Mouse (Mus musculus) kidney, embryonic 15.5 days (tissue): Measurements from ENCODE around the gene Mymx. TPM values are rescaled to one million over a fixed set of nuclear protein-coding genes. Genes with fewer than 3 reads are reported as not detected.

Source experiments
- ATAC-seq: fragments of 200-750 bp; cut with Nextera tagmentation; replicated peaks from 2 replicates; pipeline ENCODE4 v1.8.0; 2017; ENCODE audit warnings: moderate TSS enrichment; ENCODE audit not compliant: low FRiP score
- H3K27ac ChIP-seq: fragments of 300-500 bp; sonication (generic); 2 replicates; pipeline ENCODE4 v1.5.1; 2015; ENCODE audit warnings: mild to moderate bottlenecking, inconsistent platforms
- H3K27me3 ChIP-seq: fragments of 300-500 bp; sonication (generic); 2 replicates; pipeline ENCODE4 v1.6.1; 2015; ENCODE audit warnings: inconsistent platforms
- H3K36me3 ChIP-seq: fragments of 300-500 bp; sonication (generic); 2 replicates; pipeline ENCODE4 v1.6.1; 2015; ENCODE audit warnings: inconsistent platforms
- H3K4me1 ChIP-seq: fragments of 300-500 bp; sonication (generic); 2 replicates; pipeline ENCODE4 v1.6.1; 2015; ENCODE audit warnings: inconsistent platforms
- H3K4me2 ChIP-seq: fragments of 300-500 bp; sonication (generic); 2 replicates; pipeline ENCODE4 v1.6.1; 2015; ENCODE audit warnings: moderate library complexity, mild to moderate bottlenecking, inconsistent platforms
- H3K4me3 ChIP-seq: fragments of 300-500 bp; sonication (generic); replicated peaks from 2 replicates; pipeline ENCODE4 v1.5.1; 2015; ENCODE audit warnings: mild to moderate bottlenecking, inconsistent platforms
- H3K9ac ChIP-seq: fragments of 300-500 bp; sonication (generic); 2 replicates; pipeline ENCODE4 v1.6.1; 2015; ENCODE audit warnings: mild to moderate bottlenecking, inconsistent platforms
- H3K9me3 ChIP-seq: fragments of 300-500 bp; sonication (generic); replicated peaks from 2 replicates; pipeline ENCODE4 v1.6.1; 2016; ENCODE audit warnings: inconsistent platforms
- WGBS: fragments of 180-500 bp; shearing (Covaris S2); methylation state at CpG from one replicate; pipeline ENCODE4 v1.1.7; 2015; ENCODE audit warnings: mixed read lengths; 5-methylcytosine and 5-hydroxymethylcytosine counted together
- polyA plus RNA-seq: library from polyadenylated mRNA; unstranded; fragments of >200 nt; fragmentation: Nextera tagmentation; extraction: Ambion mirVana; gene quantifications from 2 replicates; pipeline ENCODE4 v1.2.1, GENCODE M21; 2015

Gene Mymx
- polyA plus RNA-seq, 1 experiment from 2014 or later: 5.7 TPM

DNA sequence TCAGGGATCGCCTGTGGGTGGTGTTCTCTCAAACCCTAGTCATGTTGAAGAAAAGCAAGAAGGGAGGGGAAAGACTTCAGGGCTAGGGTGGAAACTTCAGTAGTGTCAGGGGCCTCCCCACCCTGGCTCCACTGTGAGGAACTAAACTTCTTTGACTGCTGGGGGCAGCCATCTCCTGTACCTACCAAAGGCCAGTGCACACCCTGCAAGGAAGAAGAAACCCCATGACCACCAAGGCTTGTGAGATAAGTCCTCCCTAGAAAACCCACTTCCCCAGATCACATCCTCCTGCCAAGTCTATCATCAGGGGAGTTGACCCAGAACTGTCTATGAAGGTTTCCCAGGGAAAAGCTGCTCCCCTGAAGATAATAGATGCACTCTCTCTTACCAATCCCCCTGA, 47.5 kb downstream of the Mymx start:
- 56% methylated on average over 1 of the region's 1 CpGs for WGBS
- no peak overlapping the region for H3K27ac ChIP-seq
- no peak overlapping the region for H3K9ac ChIP-seq
- peaks cover 46% of the 10 kb centered on the region for H3K27me3 ChIP-seq
- no peaks in the 10 kb centered on the region for H3K9me3 ChIP-seq
- H3K4me3 ChIP-seq: no peak overlapping the region
- no peak for ATAC-seq
- H3K4me2 ChIP-seq: no peak overlapping the region
- H3K4me1 ChIP-seq: peaks cover 43% of the 10 kb centered on the region
- H3K36me3 ChIP-seq: no peaks in the 10 kb centered on the region

DNA sequence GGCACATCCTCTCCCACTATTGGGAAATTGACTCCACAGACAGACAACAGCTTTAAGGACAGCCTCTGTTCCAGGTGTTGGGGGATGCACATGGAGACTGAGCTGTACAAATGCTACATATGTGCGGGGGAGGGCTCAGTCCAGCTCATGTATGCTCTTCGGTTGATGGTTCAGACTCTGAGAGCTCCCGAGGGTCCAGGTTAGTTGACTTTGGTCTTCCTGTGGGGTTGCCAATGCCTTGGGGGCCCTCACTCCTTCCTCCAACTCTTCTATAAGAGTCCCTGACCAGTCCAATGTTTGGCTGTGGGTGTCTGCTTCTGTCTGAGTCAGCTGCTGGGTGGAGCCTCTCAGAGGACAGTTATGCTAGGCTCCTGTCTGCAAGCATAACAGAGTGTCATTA, 48.8 kb downstream of the Mymx start:
- Histone ChIP-seq H3K9ac (no peak overlapping the region), H3K27me3 (peaks cover 56% of the 10 kb centered on the region), H3K4me2 (no peak overlapping the region), H3K4me3 (no peak overlapping the region), H3K27ac (no peak overlapping the region), H3K9me3 (no peaks in the 10 kb centered on the region), H3K4me1 (peaks cover 44% of the 10 kb centered on the region), H3K36me3 (no peaks in the 10 kb centered on the region)
- no peak for ATAC-seq
- 77% methylated on average over 3 of the region's 3 CpGs for WGBS

DNA sequence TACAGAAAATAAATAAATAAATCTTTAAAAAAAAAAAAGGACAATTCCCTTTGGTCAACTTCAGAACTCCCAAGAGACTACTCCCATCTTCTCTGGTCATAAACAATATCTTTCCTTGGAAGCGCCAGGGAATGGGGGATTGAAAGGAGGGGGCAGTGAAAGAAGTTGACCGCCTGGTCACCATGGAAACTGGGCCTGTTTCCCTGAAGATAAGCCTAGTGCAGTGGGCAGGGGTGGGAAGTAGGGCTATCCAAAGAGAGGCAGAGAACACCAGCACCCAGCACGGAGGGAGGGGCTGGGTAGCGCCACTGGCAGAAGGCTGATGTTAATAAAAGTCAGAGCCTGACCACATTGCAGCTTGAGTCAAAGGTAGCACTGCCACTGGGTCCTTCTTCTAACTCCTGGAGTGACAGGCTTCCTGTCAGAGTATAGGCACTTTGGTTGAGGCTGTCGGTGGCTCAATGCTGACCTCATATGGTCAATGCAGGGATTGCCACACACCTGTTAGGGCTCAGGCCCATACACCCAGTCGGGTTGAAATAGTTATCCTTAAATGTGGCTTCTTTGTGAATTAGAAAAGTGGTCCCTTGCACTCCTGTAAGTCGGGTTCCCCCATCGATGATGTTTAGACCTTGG, 50.0 kb downstream of the Mymx start:
- H3K9me3 ChIP-seq: no peaks in the 10 kb centered on the region
- WGBS: 5% methylated on average over 8 of the region's 8 CpGs
- H3K27ac ChIP-seq: no peak overlapping the region
- peaks cover 61% of the 10 kb centered on the region for H3K27me3 ChIP-seq
- no peak overlapping the region for H3K4me2 ChIP-seq
- H3K4me3 ChIP-seq: no peak overlapping the region
- H3K36me3 ChIP-seq: no peaks in the 10 kb centered on the region
- peaks cover 32% of the 10 kb centered on the region for H3K4me1 ChIP-seq
- no peak overlapping the region for H3K9ac ChIP-seq
- no peak for ATAC-seq

DNA sequence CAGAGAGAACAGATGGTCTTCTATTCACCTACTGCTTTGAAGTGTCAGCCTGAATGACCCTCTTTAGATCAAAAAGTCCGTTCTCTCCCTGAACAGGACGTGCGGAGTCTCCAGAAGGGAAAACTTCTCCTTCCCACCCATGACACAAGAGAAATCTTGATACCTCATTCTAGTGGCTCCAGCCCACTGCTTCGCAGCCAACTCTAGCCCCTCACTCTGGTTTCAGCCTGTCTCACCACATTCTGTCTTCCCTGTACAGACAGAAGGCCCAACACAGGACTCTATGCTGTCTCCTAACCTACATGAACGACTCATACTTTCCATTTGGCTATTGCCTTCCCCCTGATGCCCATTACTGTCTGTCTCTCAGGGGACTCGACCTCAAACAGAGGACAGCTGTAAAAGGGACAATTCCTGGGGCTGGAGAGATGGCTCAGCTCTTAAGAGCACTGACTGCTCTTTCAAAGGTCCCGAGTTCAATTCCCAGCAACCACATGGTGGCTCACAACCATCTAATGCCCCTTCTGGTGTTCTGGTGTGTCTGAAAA, 50.6 kb downstream of the Mymx start:
- WGBS: 29% methylated on average over 7 of the region's 7 CpGs

More for the DNA sequence above, 50.6 kb downstream of the Mymx start:
- Histone ChIP-seq H3K27me3 (peaks cover 61% of the 10 kb centered on the region), H3K9me3 (no peaks in the 10 kb centered on the region), H3K36me3 (no peaks in the 10 kb centered on the region), H3K4me3 (no peak overlapping the region), H3K4me1 (peaks cover 26% of the 10 kb centered on the region), H3K27ac (no peak overlapping the region), H3K4me2 (no peak overlapping the region), H3K9ac (no peak overlapping the region)
- ATAC-seq: no peak

Other genes with a start within 250 kb of the Mymx start
- gene Cdc5l, start 168.4 kb downstream of the Mymx start, polyA plus RNA-seq: 67.0 and 67.6 TPM in 2 replicates
- 0.29 and 0.48 TPM in 2 replicates for gene Spats1, start 126.7 kb downstream of the Mymx start, polyA plus RNA-seq
- gene Aars2, start 95.3 kb downstream of the Mymx start, polyA plus RNA-seq: 21.7 and 24.6 TPM in 2 replicates
- 0.14 and 0.22 TPM in 2 replicates for gene Tcte1, start 78.7 kb downstream of the Mymx start, polyA plus RNA-seq
- 3.1 and 3.4 TPM in 2 replicates for gene Tmem151b, start 52.4 kb downstream of the Mymx start, polyA plus RNA-seq
- gene Nfkbie, start 46.4 kb downstream of the Mymx start, polyA plus RNA-seq: 5.3 and 5.7 TPM in 2 replicates
- gene Slc35b2, start 38.2 kb downstream of the Mymx start, polyA plus RNA-seq: 142 TPM in 2 replicates
- 1,881 and 1,940 TPM in 2 replicates for gene Hsp90ab1, start 28.8 kb downstream of the Mymx start, polyA plus RNA-seq
- gene Slc29a1, start 2.5 kb downstream of the Mymx start, polyA plus RNA-seq: 100 and 102 TPM in 2 replicates
- 0.57 and 0.87 TPM in 2 replicates for gene Capn11, start 57.2 kb upstream of the Mymx start, polyA plus RNA-seq
- gene Mrpl14, start 84.2 kb upstream of the Mymx start, polyA plus RNA-seq: 144 and 152 TPM in 2 replicates
- gene Tmem63b, start 84.8 kb upstream of the Mymx start, polyA plus RNA-seq: 35.3 and 39.4 TPM in 2 replicates
- gene 1600014C23Rik, start 131.7 kb upstream of the Mymx start, polyA plus RNA-seq: 0.68 TPM in 1 of 2 replicates, not detected in the other